Mouse (Mus musculus): Measurements from ENCODE around the gene Gatad2b. TPM values are rescaled to one million over a fixed set of nuclear protein-coding genes. Genes with fewer than 3 reads are reported as not detected.

The Gatad2b gene
- polyA plus RNA-seq, 1 experiment: 0.37 TPM

DNA sequence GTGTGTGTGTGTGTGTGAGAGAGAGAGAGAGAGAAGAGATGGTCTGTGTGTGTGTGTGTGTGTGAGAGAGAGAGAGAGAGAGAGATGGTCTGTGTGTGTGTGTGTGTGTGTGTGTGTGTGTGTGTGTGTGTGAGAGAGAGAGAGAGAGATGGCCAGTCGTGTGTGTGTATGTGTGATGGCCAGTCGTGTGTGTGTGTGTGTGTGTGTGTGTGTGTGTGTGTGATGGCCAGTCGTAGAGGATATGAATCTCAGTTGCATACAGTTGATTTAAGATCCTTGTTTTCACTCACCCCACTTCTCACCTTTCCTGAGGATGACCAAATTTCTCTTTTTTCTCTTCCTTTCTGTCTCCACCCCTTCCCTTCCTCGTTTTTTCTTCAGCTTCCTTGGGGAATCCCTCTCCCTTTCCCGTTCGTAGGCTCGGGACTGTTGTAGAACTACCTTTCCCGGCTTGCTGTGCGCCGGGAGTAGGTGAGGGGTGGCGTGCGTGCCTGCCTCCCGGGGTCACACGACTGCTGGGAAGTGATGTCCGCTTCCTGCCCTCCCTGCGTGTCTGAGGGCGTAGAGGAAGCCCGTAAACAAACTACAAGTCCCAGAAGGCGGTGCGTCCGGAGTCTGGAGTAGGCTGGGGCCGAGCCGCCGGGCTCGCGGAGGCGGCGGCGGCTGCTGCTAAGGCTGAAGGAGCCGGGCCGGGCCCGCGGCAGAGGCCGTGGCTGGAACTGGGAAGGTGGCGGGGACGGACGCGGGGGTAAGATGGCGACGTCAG lies 39.1 kb upstream of the Gatad2b start, which contains the start of gene Crtc2:
Gene Crtc2, plus strand, starts transcription at position 511 of the 766 bp plus-strand sequence.
- Histone ChIP-seq H3K36me3 (ENCODE audit: control insufficient read depth) (peaks cover 33% of the 10 kb centered on the region), H3K27me3 (ENCODE audit: control insufficient read depth) (no peaks in the 10 kb centered on the region), H3K4me3 (replicated peaks) (peak within 1 kb of the TSS; percentile 88), H3K4me1 (ENCODE audit: control insufficient read depth) (peaks cover 35% of the 10 kb centered on the region), H3K9me3 (ENCODE audit: control insufficient read depth, low read length) (no peaks in the 10 kb centered on the region)
- no peak for TF ChIP-seq TAL1 (IDR thresholded peaks at IDR 0.05; ENCODE audit: low read length)
- no peak for TF ChIP-seq GATA1 (IDR thresholded peaks at IDR 0.05; ENCODE audit: low read length)

DNA sequence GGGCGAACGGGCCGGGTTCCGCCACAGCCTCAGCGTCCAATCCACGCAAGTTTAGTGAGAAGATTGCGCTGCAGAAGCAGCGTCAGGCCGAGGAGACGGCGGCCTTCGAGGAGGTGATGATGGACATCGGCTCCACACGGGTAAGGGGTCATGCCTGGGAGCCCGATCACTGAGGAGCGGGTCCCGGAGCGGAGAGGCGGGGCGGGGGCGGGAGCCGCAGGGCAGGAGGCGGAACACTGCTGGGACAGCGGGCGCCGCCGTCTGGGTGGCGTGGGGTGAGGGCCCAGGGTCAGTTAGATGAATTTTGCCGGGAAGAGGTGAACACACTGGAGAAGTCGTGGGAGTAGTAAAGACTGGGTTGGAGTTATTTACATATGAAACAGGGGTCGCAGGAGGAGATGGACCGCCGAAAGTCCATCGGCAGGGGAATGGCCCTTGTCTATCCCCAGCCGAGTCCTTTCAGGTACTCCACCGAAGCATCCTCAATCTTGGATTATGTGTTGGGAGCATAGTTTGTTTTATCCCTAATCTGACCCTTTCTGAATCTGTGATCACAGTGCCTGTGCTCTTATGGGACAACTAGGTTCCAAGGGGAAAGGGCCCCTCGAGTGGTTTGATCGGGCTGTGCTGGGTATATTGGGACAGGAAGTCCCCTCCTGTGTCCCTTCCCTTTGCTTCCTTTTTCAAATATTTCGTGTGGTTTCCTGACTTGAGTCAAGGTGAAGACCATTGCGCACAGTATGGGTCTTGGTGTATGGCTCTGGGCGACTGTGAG lies 38.4 kb upstream of the Gatad2b start:
- peaks cover 31% of the 10 kb centered on the region for H3K4me1 ChIP-seq (ENCODE audit: control insufficient read depth)
- H3K36me3 ChIP-seq (ENCODE audit: control insufficient read depth): peaks cover 40% of the 10 kb centered on the region
- no peak for TF ChIP-seq TAL1 (IDR thresholded peaks at IDR 0.05; ENCODE audit: low read length)
- TF ChIP-seq GATA1 (IDR thresholded peaks at IDR 0.05; ENCODE audit: low read length): no peak
- H3K27me3 ChIP-seq (ENCODE audit: control insufficient read depth): no peaks in the 10 kb centered on the region
- H3K9me3 ChIP-seq (ENCODE audit: control insufficient read depth, low read length): no peaks in the 10 kb centered on the region
- peak overlapping the region; percentile 88 for H3K4me3 ChIP-seq (replicated peaks)

DNA sequence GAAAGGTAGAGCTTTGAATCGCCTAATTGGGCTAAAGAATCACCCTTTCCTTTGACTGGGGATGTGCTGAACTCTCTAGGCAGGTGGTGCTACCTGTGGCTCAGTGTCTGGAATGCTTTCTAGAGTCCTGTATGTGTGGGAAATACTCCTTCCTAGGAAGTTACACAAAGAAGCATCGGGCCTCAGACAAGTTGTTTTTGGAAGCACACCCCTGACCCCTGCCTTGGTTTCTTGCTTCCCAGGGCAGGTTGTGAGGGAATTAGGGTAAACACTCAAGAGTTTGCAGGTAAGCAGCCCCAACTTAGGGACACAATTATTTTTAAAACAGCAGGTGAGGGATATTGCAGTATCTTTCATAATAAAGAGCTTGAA lies 37.8 kb upstream of the Gatad2b start:
- Histone ChIP-seq H3K36me3 (ENCODE audit: control insufficient read depth) (peaks cover 46% of the 10 kb centered on the region), H3K9me3 (ENCODE audit: control insufficient read depth, low read length) (no peaks in the 10 kb centered on the region)

DNA sequence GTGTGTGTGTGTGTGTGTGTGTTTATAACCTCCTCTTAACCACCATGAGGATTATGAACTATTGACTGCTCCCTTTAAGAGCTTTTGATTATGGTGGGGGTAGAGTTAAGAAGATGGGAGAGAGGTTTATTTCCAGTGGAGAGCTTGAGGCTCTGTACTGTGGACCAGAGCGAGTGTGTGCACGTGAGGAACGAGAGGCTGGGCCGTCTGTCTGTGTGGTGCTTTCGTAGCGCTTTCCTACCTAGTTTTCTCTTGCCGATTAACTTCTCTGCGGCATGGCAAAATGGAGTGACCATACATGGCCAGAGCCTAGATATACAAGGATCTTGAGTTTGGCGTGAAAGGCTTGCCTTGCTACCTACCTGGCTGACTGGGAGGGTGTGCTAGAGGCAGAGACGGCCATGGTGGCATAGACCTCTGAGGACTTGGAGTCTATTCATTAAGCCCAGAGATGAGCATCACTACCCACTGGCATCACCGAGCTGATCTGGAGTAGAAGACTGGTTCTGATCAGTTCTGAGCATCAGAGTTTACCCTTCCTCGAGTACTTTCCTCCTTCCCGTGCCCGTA lies 37.1 kb upstream of the Gatad2b start:
- no peak overlapping the region for H3K4me3 ChIP-seq (replicated peaks)
- no peak for TF ChIP-seq GATA1 (IDR thresholded peaks at IDR 0.05; ENCODE audit: low read length)
- H3K4me1 ChIP-seq (ENCODE audit: control insufficient read depth): peaks cover 29% of the 10 kb centered on the region
- no peaks in the 10 kb centered on the region for H3K27me3 ChIP-seq (ENCODE audit: control insufficient read depth)
- peaks cover 50% of the 10 kb centered on the region for H3K36me3 ChIP-seq (ENCODE audit: control insufficient read depth)
- no peaks in the 10 kb centered on the region for H3K9me3 ChIP-seq (ENCODE audit: control insufficient read depth, low read length)

More for the DNA sequence above, 37.8 kb upstream of the Gatad2b start:
- Histone ChIP-seq H3K27me3 (ENCODE audit: control insufficient read depth) (no peaks in the 10 kb centered on the region), H3K4me1 (ENCODE audit: control insufficient read depth) (peaks cover 31% of the 10 kb centered on the region), H3K4me3 (replicated peaks) (peak overlapping the region; percentile 88)
- TF ChIP-seq GATA1 (IDR thresholded peaks at IDR 0.05; ENCODE audit: low read length): no peak
- TF ChIP-seq TAL1 (IDR thresholded peaks at IDR 0.05; ENCODE audit: low read length): no peak

DNA sequence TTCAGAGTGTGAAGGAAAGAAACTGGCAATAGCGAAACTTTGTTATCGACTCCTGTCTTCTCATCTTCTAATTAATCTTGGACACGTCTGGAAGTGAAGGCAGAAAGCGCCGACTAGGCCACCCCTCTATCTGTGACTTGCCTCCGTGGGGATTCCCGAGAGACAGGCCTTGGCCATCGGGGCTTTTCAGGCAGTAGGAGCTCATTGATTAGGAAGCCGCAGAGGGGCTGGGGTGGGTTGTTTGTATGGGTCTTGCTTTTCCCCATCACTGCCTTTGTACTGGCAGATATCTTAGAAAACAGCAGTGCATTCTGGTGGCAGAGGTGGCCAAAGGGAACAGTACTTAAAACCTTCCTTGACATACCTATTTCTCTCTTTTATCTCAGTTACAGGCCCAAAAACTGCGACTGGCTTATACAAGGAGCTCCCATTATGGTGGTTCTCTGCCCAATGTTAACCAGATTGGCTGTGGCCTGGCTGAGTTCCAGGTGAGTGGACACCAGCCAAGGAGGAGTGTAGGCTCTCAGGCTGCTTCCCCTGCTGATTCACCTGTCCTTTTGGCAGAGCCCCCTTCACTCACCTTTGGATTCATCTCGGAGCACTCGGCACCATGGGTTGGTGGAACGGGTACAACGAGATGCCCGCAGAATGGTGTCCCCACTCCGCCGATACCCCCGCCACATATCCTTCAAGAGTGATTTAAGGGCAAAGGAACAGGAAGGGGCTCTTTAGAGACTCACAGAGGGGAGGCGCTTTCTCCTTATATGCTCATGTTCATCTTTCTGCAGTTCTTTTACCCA lies 36.0 kb upstream of the Gatad2b start:
- Histone ChIP-seq H3K9me3 (ENCODE audit: control insufficient read depth, low read length) (no peaks in the 10 kb centered on the region), H3K4me1 (ENCODE audit: control insufficient read depth) (peaks cover 29% of the 10 kb centered on the region), H3K36me3 (ENCODE audit: control insufficient read depth) (peaks cover 51% of the 10 kb centered on the region), H3K27me3 (ENCODE audit: control insufficient read depth) (no peaks in the 10 kb centered on the region), H3K4me3 (replicated peaks) (no peak overlapping the region)
- no peak for TF ChIP-seq TAL1 (IDR thresholded peaks at IDR 0.05; ENCODE audit: low read length)
- TF ChIP-seq GATA1 (IDR thresholded peaks at IDR 0.05; ENCODE audit: low read length): no peak

DNA sequence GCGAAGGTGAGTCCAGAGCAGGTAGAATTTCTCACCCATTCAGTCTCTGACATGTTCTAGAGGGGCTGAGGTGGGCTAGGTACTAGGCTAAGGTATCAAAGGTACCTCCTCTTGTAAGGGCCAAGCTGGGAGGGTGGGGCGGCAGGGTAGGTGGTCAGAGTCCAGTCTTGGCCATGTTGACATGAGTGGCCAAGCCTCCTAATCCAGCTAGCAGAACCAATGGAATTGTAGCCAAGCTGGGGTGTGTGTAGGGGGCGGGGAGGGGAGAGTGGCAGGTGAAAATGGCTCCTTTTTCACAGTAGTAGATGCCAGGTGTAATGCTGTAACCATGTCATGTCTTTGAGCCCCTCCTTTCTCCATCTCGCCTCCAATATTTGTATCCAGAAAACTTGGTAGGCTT lies 34.5 kb upstream of the Gatad2b start:
- no peaks in the 10 kb centered on the region for H3K9me3 ChIP-seq (ENCODE audit: control insufficient read depth, low read length)
- H3K36me3 ChIP-seq (ENCODE audit: control insufficient read depth): peaks cover 66% of the 10 kb centered on the region
- no peak for TF ChIP-seq GATA1 (IDR thresholded peaks at IDR 0.05; ENCODE audit: low read length)
- no peak for TF ChIP-seq TAL1 (IDR thresholded peaks at IDR 0.05; ENCODE audit: low read length)
- no peak overlapping the region for H3K4me3 ChIP-seq (replicated peaks)
- peaks cover 29% of the 10 kb centered on the region for H3K4me1 ChIP-seq (ENCODE audit: control insufficient read depth)
- no peaks in the 10 kb centered on the region for H3K27me3 ChIP-seq (ENCODE audit: control insufficient read depth)

DNA sequence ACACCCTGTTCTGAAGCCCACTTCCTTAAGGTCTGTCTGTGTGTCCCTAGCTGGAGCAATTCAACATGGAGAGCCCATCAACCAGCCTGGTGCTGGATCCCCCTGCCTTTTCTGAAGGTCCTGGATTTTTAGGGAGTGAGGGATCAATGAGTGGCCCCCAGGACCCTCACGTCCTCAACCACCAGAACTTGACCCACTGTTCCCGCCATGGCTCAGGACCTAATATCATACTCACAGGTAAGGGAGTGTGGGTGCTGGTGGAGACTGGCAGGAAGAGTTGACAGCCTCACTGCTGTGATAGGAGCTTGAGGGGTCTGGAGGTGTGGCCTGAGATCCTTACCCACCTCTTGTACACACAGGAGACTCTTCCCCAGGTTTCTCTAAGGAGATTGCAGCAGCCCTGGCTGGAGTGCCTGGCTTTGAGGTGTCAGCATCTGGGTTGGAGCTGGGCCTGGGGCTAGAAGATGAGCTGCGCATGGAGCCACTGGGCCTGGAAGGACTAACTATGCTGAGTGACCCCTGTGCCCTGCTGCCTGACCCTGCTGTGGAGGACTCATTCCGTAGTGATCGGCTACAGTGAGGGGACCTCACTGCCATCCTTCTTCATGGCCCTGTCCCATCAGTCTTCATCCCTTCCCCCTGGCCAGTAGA lies 29.7 kb upstream of the Gatad2b start:
- Histone ChIP-seq H3K4me3 (replicated peaks) (no peak overlapping the region), H3K36me3 (ENCODE audit: control insufficient read depth) (peaks cover 63% of the 10 kb centered on the region), H3K4me1 (ENCODE audit: control insufficient read depth) (peaks cover 38% of the 10 kb centered on the region), H3K27me3 (ENCODE audit: control insufficient read depth) (no peaks in the 10 kb centered on the region), H3K9me3 (ENCODE audit: control insufficient read depth, low read length) (no peaks in the 10 kb centered on the region)
- no peak for TF ChIP-seq TAL1 (IDR thresholded peaks at IDR 0.05; ENCODE audit: low read length)
- TF ChIP-seq GATA1 (IDR thresholded peaks at IDR 0.05; ENCODE audit: low read length): no peak

DNA sequence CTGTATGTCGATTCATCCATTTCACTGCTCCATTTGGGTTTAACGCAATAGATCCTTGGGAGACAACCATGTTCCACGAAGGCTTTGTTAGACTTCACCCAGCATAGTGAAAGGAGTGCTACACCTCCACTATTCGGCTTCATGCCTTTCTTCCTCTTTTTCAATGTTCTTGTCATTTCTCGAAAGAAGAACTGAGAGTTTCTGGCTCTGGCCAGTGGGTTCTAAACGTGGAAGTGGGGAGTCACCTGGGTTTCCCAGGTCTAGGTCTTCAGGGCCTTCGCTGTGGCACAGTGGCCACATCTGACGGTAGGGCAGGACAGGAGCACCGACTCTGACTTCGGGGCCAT lies 28.3 kb upstream of the Gatad2b start:
- Histone ChIP-seq H3K9me3 (ENCODE audit: control insufficient read depth, low read length) (no peaks in the 10 kb centered on the region), H3K36me3 (ENCODE audit: control insufficient read depth) (peaks cover 53% of the 10 kb centered on the region), H3K4me1 (ENCODE audit: control insufficient read depth) (peaks cover 47% of the 10 kb centered on the region), H3K27me3 (ENCODE audit: control insufficient read depth) (no peaks in the 10 kb centered on the region), H3K4me3 (replicated peaks) (peak overlapping the region; percentile 91)
- no peak for TF ChIP-seq TAL1 (IDR thresholded peaks at IDR 0.05; ENCODE audit: low read length)
- no peak for TF ChIP-seq GATA1 (IDR thresholded peaks at IDR 0.05; ENCODE audit: low read length)

Measured in erythroblast, embryonic 14.5 days (primary cell).